Mouse (Mus musculus): Measurements from ENCODE around the gene Zfp612.

Zfp612 gene

GRCm38 (mm10) chr8:110134236-110134635 is 54.7 kb downstream of the Zfp612 start:
- DNase-seq (ENCODE audit: low read depth, low spot score), result no peak

GRCm38 (mm10) chr8:110135515-110135914 is 56.0 kb downstream of the Zfp612 start:
- DNase-seq (ENCODE audit: low read depth, low spot score), result no peak

- no peak for DNase-seq (ENCODE audit: low read depth, low spot score)
These were observed 60.6 kb downstream of the Zfp612 start for GRCm38 (mm10) chr8:110140156-110140555.

- DNase-seq (ENCODE audit: low read depth, low spot score), result no peak
These were observed 61.2 kb downstream of the Zfp612 start for GRCm38 (mm10) chr8:110140770-110141169.
